Mouse (Mus musculus): ENCODE measurements at regions not wholly inside any gene's neighbourhood (a gene's known extent, or its start where the extent isn't known, plus 50 kb on each side); places are given as distances from the start of the nearest gene placed in this dataset.

DNA sequence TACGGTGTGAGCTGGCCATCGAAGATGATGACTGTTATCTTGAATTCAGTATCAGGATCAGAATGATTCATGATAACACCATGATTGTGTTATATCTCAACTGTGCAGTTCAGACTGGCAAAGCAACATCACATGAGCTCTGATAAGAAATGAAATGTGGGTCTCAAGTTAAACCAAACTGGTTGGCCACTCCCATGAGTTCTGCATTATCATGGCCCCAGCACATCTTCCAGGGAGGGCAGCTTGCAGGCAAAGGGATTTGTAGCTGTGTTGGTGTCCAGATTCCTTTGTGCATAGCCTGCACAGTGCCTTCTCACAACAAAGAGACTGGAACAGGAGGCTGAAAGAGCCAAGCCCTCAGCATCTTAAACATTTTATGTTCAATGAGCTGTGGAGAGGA is 736.7 kb upstream of the Sox9 start:
- no peak for ATAC-seq (ENCODE audit: insufficient number of reproducible peaks, low FRiP score)

GRCm38 (mm10) chr11:112050362-112050761 is 731.7 kb upstream of the Sox9 start:
- Histone ChIP-seq H3K4me1 (replicated peaks) (no peaks in the 10 kb centered on the region), H3K36me3 (no peaks in the 10 kb centered on the region), H3K4me2 (no peak overlapping the region), H3K9me3 (replicated peaks) (no peaks in the 10 kb centered on the region), H3K4me3 (no peak overlapping the region), H3K27me3 (replicated peaks) (no peaks in the 10 kb centered on the region), H3K9ac (no peak overlapping the region), H3K27ac (ENCODE audit: poor library complexity, severe bottlenecking) (no peak overlapping the region)
- 50% methylated on average over 7 of the region's 7 CpGs for WGBS
- ATAC-seq (ENCODE audit: insufficient number of reproducible peaks, low FRiP score): no peak

More for the DNA sequence above, 736.7 kb upstream of the Sox9 start:
- Histone ChIP-seq H3K27ac (ENCODE audit: poor library complexity, severe bottlenecking) (no peak overlapping the region), H3K4me1 (replicated peaks) (no peaks in the 10 kb centered on the region), H3K9ac (no peak overlapping the region), H3K27me3 (replicated peaks) (no peaks in the 10 kb centered on the region), H3K4me3 (no peak overlapping the region), H3K4me2 (no peak overlapping the region), H3K36me3 (no peaks in the 10 kb centered on the region), H3K9me3 (replicated peaks) (no peaks in the 10 kb centered on the region)
- WGBS: 86% methylated on average over 2 of the region's 2 CpGs

GRCm38 (mm10) chr11:112055591-112055990 is 726.4 kb upstream of the Sox9 start:
- no peak overlapping the region for H3K27ac ChIP-seq (ENCODE audit: poor library complexity, severe bottlenecking)
- H3K4me1 ChIP-seq (replicated peaks): peaks cover 3% of the 10 kb centered on the region; the same call in 1 of the 2 replicates
- 49% methylated on average over 6 of the region's 6 CpGs for WGBS
- no peak overlapping the region for H3K4me2 ChIP-seq
- H3K27me3 ChIP-seq (replicated peaks): no peaks in the 10 kb centered on the region
- no peak for ATAC-seq (ENCODE audit: insufficient number of reproducible peaks, low FRiP score)
- no peaks in the 10 kb centered on the region for H3K9me3 ChIP-seq (replicated peaks)
- H3K9ac ChIP-seq: no peak overlapping the region
- no peaks in the 10 kb centered on the region for H3K36me3 ChIP-seq
- no peak overlapping the region for H3K4me3 ChIP-seq

DNA sequence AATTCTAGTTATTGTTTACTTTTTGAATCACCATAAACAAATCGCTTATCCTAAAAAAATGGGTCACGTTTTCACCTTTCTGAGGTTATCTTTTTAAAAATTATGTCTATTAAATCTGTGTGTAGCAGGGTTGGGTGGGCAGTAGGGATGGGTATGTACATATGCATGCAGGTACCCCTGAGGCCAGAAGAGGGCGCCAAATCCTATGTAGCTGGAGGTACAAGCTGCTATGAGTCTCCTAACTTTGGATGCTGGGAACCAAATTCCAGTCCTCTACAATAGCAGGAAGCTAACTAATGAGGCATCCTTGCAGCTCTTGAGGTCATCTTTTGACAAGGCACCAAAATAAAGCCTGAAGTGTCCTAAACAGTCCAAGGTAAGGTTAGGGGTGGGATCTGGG is 714.8 kb upstream of the Sox9 start:
- no peaks in the 10 kb centered on the region for H3K36me3 ChIP-seq
- H3K9ac ChIP-seq: no peak overlapping the region
- WGBS: 72% methylated on average over 3 of the region's 3 CpGs
- H3K27ac ChIP-seq (ENCODE audit: poor library complexity, severe bottlenecking): no peak overlapping the region
- ATAC-seq (ENCODE audit: insufficient number of reproducible peaks, low FRiP score): no peak
- H3K4me2 ChIP-seq: no peak overlapping the region
- H3K4me1 ChIP-seq (replicated peaks): no peaks in the 10 kb centered on the region
- peaks cover 3% of the 10 kb centered on the region; the same call in 1 of the 2 replicates for H3K9me3 ChIP-seq (replicated peaks)
- no peak overlapping the region for H3K4me3 ChIP-seq
- no peaks in the 10 kb centered on the region for H3K27me3 ChIP-seq (replicated peaks)

- WGBS: 84% methylated on average over 4 of the region's 4 CpGs
- ATAC-seq (ENCODE audit: insufficient number of reproducible peaks, low FRiP score): no peak
- H3K4me2 ChIP-seq: no peak overlapping the region
- no peak overlapping the region for H3K4me3 ChIP-seq
- peaks cover 3% of the 10 kb centered on the region; the same call in 1 of the 2 replicates for H3K9me3 ChIP-seq (replicated peaks)
- H3K27me3 ChIP-seq (replicated peaks): no peaks in the 10 kb centered on the region
- no peak overlapping the region for H3K9ac ChIP-seq
- no peaks in the 10 kb centered on the region for H3K36me3 ChIP-seq
- H3K27ac ChIP-seq (ENCODE audit: poor library complexity, severe bottlenecking): no peak overlapping the region
- no peaks in the 10 kb centered on the region for H3K4me1 ChIP-seq (replicated peaks)
Observed at GRCm38 (mm10) chr11:112068821-112069220, 713.2 kb upstream of the Sox9 start.

- Histone ChIP-seq H3K27me3 (replicated peaks) (no peaks in the 10 kb centered on the region), H3K9me3 (replicated peaks) (peaks cover 3% of the 10 kb centered on the region; the same call in 1 of the 2 replicates), H3K36me3 (no peaks in the 10 kb centered on the region), H3K4me2 (no peak overlapping the region), H3K4me3 (no peak overlapping the region), H3K4me1 (replicated peaks) (no peaks in the 10 kb centered on the region), H3K9ac (no peak overlapping the region), H3K27ac (ENCODE audit: poor library complexity, severe bottlenecking) (no peak overlapping the region)
- 62% methylated on average over 7 of the region's 7 CpGs for WGBS
- no peak for ATAC-seq (ENCODE audit: insufficient number of reproducible peaks, low FRiP score)
Observed at GRCm38 (mm10) chr11:112071571-112071970, 710.5 kb upstream of the Sox9 start.

DNA sequence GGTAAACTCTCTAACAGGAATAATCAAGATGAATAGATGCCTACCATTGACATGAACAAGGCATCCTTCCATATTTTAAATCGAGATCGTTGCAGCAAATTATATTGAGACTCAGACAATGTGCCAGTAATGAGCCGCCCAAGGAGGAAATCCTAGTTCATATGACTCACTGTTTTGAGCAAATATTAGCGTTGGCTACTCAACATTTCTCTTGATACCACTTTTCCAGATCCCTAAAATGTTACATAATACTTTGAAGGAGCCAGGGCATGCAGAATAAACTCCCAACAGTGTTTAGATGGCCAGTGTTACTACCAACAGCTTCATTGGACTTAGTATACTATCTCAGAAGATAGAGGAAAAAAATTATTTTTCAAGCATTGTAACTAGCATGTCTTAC is 700.6 kb upstream of the Sox9 start:
- H3K27ac ChIP-seq (ENCODE audit: poor library complexity, severe bottlenecking): no peak overlapping the region
- H3K36me3 ChIP-seq: no peaks in the 10 kb centered on the region
- H3K4me1 ChIP-seq (replicated peaks): peaks cover 5% of the 10 kb centered on the region
- 80% methylated on average over 4 of the region's 4 CpGs for WGBS
- no peak overlapping the region for H3K4me3 ChIP-seq
- no peak overlapping the region for H3K9ac ChIP-seq
- no peaks in the 10 kb centered on the region for H3K9me3 ChIP-seq (replicated peaks)
- H3K27me3 ChIP-seq (replicated peaks): no peaks in the 10 kb centered on the region
- H3K4me2 ChIP-seq: no peak overlapping the region
- no peak for ATAC-seq (ENCODE audit: insufficient number of reproducible peaks, low FRiP score)

GRCm38 (mm10) chr11:112083019-112083418 is 699.0 kb upstream of the Sox9 start:
- H3K27me3 ChIP-seq (replicated peaks): no peaks in the 10 kb centered on the region
- no peak overlapping the region for H3K4me3 ChIP-seq
- H3K4me1 ChIP-seq (replicated peaks): peaks cover 5% of the 10 kb centered on the region
- H3K9ac ChIP-seq: no peak overlapping the region
- no peak overlapping the region for H3K4me2 ChIP-seq
- ATAC-seq (ENCODE audit: insufficient number of reproducible peaks, low FRiP score): no peak
- H3K27ac ChIP-seq (ENCODE audit: poor library complexity, severe bottlenecking): no peak overlapping the region
- no peaks in the 10 kb centered on the region for H3K9me3 ChIP-seq (replicated peaks)
- 2% methylated on average over 4 of the region's 4 CpGs for WGBS
- H3K36me3 ChIP-seq: no peaks in the 10 kb centered on the region

DNA sequence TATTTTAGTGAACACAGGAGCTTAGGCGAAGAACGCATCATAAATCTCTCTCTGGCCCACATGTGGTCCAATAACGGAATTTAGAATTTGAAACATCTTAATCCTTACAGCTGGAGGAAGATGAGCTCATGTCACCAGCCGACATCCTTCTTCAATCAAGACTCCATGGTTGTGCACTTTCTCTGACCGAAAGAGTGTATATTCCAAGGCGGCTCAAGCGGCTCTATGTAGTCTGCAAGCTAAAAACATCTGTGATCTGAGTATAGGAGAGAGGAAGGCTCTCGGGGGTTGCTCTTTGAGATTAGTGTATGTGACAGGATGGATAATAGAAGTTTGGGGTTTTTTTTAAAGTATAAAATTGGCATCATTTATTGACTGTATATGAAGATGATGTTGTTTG is 689.9 kb upstream of the Sox9 start:
- H3K36me3 ChIP-seq: no peaks in the 10 kb centered on the region
- H3K4me2 ChIP-seq: no peak overlapping the region
- no peaks in the 10 kb centered on the region for H3K27me3 ChIP-seq (replicated peaks)
- WGBS: 82% methylated on average over 8 of the region's 8 CpGs
- ATAC-seq (ENCODE audit: insufficient number of reproducible peaks, low FRiP score): no peak
- no peak overlapping the region for H3K9ac ChIP-seq
- no peak overlapping the region for H3K27ac ChIP-seq (ENCODE audit: poor library complexity, severe bottlenecking)
- H3K4me3 ChIP-seq: no peak overlapping the region
- H3K9me3 ChIP-seq (replicated peaks): no peaks in the 10 kb centered on the region
- H3K4me1 ChIP-seq (replicated peaks): no peaks in the 10 kb centered on the region

- Histone ChIP-seq H3K4me2 (no peak overlapping the region), H3K9me3 (replicated peaks) (no peaks in the 10 kb centered on the region), H3K27ac (ENCODE audit: poor library complexity, severe bottlenecking) (no peak overlapping the region), H3K9ac (no peak overlapping the region), H3K4me3 (no peak overlapping the region), H3K4me1 (replicated peaks) (no peaks in the 10 kb centered on the region), H3K27me3 (replicated peaks) (no peaks in the 10 kb centered on the region), H3K36me3 (no peaks in the 10 kb centered on the region)
- ATAC-seq (ENCODE audit: insufficient number of reproducible peaks, low FRiP score): no peak
- 70% methylated on average over 3 of the region's 3 CpGs for WGBS
Observed at GRCm38 (mm10) chr11:112095009-112095408, 687.0 kb upstream of the Sox9 start.

GRCm38 (mm10) chr11:112098161-112098560 is 683.9 kb upstream of the Sox9 start:
- Histone ChIP-seq H3K9ac (no peak overlapping the region), H3K27ac (ENCODE audit: poor library complexity, severe bottlenecking) (no peak overlapping the region), H3K4me1 (replicated peaks) (no peaks in the 10 kb centered on the region), H3K9me3 (replicated peaks) (no peaks in the 10 kb centered on the region), H3K4me3 (no peak overlapping the region), H3K36me3 (no peaks in the 10 kb centered on the region), H3K27me3 (replicated peaks) (no peaks in the 10 kb centered on the region), H3K4me2 (no peak overlapping the region)
- no peak for ATAC-seq (ENCODE audit: insufficient number of reproducible peaks, low FRiP score)
- 84% methylated on average over 1 of the region's 1 CpGs for WGBS

DNA sequence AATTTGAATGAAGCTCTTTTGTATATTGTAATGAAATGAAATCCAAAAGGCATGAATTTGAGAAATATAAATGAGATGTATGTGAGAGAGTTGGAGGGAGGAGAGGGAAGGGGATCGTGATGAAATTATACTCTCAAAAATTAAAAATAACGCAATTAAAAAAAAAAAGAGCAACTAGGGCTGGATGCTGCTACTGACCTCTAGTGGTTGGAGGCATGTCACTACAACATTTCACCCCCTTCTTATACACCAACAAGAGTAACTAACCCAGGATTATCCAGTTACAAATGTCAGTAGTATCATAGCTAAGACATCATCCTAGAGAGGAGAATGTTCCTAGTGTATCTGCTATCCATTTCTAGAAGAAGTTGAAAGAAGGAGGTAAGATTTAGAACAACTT is 678.8 kb upstream of the Sox9 start:
- no peak for ATAC-seq (ENCODE audit: insufficient number of reproducible peaks, low FRiP score)
- no peaks in the 10 kb centered on the region for H3K27me3 ChIP-seq (replicated peaks)
- H3K9me3 ChIP-seq (replicated peaks): no peaks in the 10 kb centered on the region
- H3K9ac ChIP-seq: no peak overlapping the region
- WGBS: 46% methylated on average over 2 of the region's 2 CpGs
- no peak overlapping the region for H3K4me3 ChIP-seq
- no peaks in the 10 kb centered on the region for H3K4me1 ChIP-seq (replicated peaks)
- H3K4me2 ChIP-seq: no peak overlapping the region
- no peaks in the 10 kb centered on the region for H3K36me3 ChIP-seq
- no peak overlapping the region for H3K27ac ChIP-seq (ENCODE audit: poor library complexity, severe bottlenecking)

All from heart, embryonic 12.5 days (tissue).